Mouse (Mus musculus) myocyte (in vitro differentiated cells): Measurements from ENCODE around the gene Grk3. TPM values are rescaled to one million over a fixed set of nuclear protein-coding genes. Genes with fewer than 3 reads are reported as not detected.

Source experiments
- H3K27me3 ChIP-seq: one replicate; pipeline ENCODE4 v1.6.1; 2011; ENCODE audit not compliant: control insufficient read depth, insufficient read depth, insufficient read length
- H3K36me3 ChIP-seq: one replicate; pipeline ENCODE4 v1.6.1; 2011; ENCODE audit not compliant: control insufficient read depth, insufficient read depth
- H3K4me2 ChIP-seq: one replicate; pipeline ENCODE4 v1.6.1; 2011; ENCODE audit warnings: low read depth, control low read depth
- H3K4me3 ChIP-seq: one replicate; pipeline ENCODE4 v1.5.1; 2011; ENCODE audit warnings: mild to moderate bottlenecking, control low read depth, moderate library complexity
- H3K79me2 ChIP-seq: one replicate; pipeline ENCODE4 v1.6.1; 2011; ENCODE audit not compliant: control insufficient read depth, insufficient read depth
- H3ac ChIP-seq: one replicate; pipeline ENCODE4 v1.6.1; 2011; ENCODE audit not compliant: control insufficient read depth, insufficient read length
- CEBPB ChIP-seq: IDR thresholded peaks from 2 replicates; pipeline ENCODE4 v1.6.1; 2011; ENCODE audit warnings: mild to moderate bottlenecking, moderate library complexity; ENCODE audit not compliant: poor library complexity, insufficient read depth, severe bottlenecking
- E2F4 ChIP-seq: IDR thresholded peaks from one replicate; pipeline ENCODE4 v1.6.1; 2011; ENCODE audit warnings: mild to moderate bottlenecking, control low read depth, moderate library complexity; ENCODE audit not compliant: insufficient read depth
- MAX ChIP-seq: IDR thresholded peaks from one replicate; pipeline ENCODE4 v1.6.1; 2011; ENCODE audit warnings: low read depth, mild to moderate bottlenecking, control low read depth
- MYOD1 ChIP-seq, 3 experiments: IDR thresholded peaks; one replicate each; pipeline ENCODE4 v1.6.1; 2011; ENCODE audit warnings: control low read depth in 2 of 3, low read depth in 2 of 3, mild to moderate bottlenecking in 2 of 3, moderate library complexity in 1 of 3; ENCODE audit not compliant: insufficient read length in 2 of 3, control insufficient read depth in 1 of 3
- MYOG ChIP-seq, 3 experiments: IDR thresholded peaks; one replicate each; pipeline ENCODE4 v1.6.1; 2011; ENCODE audit warnings: control low read depth in 2 of 3, low read depth in 2 of 3, mild to moderate bottlenecking in 2 of 3; ENCODE audit not compliant: insufficient read length in 2 of 3, control insufficient read depth in 1 of 3, insufficient read depth in 1 of 3
- POLR2A ChIP-seq: IDR thresholded peaks from one replicate; pipeline ENCODE4 v1.6.1; 2011; ENCODE audit warnings: low read depth, mild to moderate bottlenecking, control low read depth, moderate library complexity; ENCODE audit not compliant: insufficient read length
- POLR2AphosphoS2 ChIP-seq: IDR thresholded peaks from one replicate; pipeline ENCODE4 v1.6.1; 2011; ENCODE audit warnings: low read depth, control low read depth; ENCODE audit not compliant: insufficient read length
- REST ChIP-seq: IDR thresholded peaks from one replicate; pipeline ENCODE4 v1.6.1; 2011; ENCODE audit warnings: mild to moderate bottlenecking, control low read depth, moderate library complexity; ENCODE audit not compliant: insufficient read depth, insufficient read length
- SRF ChIP-seq: IDR thresholded peaks from one replicate; pipeline ENCODE4 v1.6.1; 2011; ENCODE audit warnings: low read depth; ENCODE audit not compliant: control insufficient read depth, insufficient read length
- TCF12 ChIP-seq: IDR thresholded peaks from one replicate; pipeline ENCODE4 v1.6.1; 2011; ENCODE audit warnings: mild to moderate bottlenecking, control low read depth; ENCODE audit not compliant: poor library complexity, insufficient read depth, severe bottlenecking
- TCF3 ChIP-seq: IDR thresholded peaks from one replicate; pipeline ENCODE4 v1.6.1; 2011; ENCODE audit warnings: low read depth, control low read depth; ENCODE audit not compliant: insufficient read length
- USF1 ChIP-seq: IDR thresholded peaks from one replicate; pipeline ENCODE4 v1.6.1; 2011; ENCODE audit warnings: low read depth, mild to moderate bottlenecking, control low read depth, moderate library complexity
- polyA plus RNA-seq: library from polyadenylated mRNA; unstranded; fragments of >200 nt; fragmentation: generic; extraction: Trizol; gene quantifications from one replicate; pipeline ENCODE4 v1.2.1, GENCODE M21; 2012; ENCODE audit warnings: missing spikeins

Gene Grk3
- polyA plus RNA-seq, 1 experiment = not detected

GRCm38 (mm10) chr5:112928201-112928881 lies 87.2 kb downstream of the Grk3 start:
- Histone ChIP-seq H3K4me2 (no peak overlapping the region), H3K4me3 (no peak overlapping the region), H3K27me3 (no peaks in the 10 kb centered on the region), H3ac (no peak overlapping the region), H3K79me2 (no peaks in the 10 kb centered on the region), H3K36me3 (no peaks in the 10 kb centered on the region)
- TF ChIP-seq E2F4 (no peak), MAX (no peak), TCF12 (no peak), MYOD1 (IDR thresholded peaks at IDR 0.05; ENCODE audit: control insufficient read depth in 1 of 3, insufficient read length in 2 of 3, low read depth in 2 of 3) (no peak), CEBPB (no peak), MYOG (IDR thresholded peaks at IDR 0.05; ENCODE audit: control insufficient read depth in 1 of 3, insufficient read depth in 1 of 3, insufficient read length in 2 of 3, low read depth in 2 of 3) (no peak), TCF3 (no peak), REST (no peak), USF1 (no peak), POLR2AphosphoS2 (no peak), SRF (no peak), POLR2A (no peak)

GRCm38 (mm10) chr5:112925422-112925821 lies 90.2 kb downstream of the Grk3 start:
- Histone ChIP-seq H3K4me2 (no peak overlapping the region), H3ac (no peak overlapping the region), H3K4me3 (no peak overlapping the region), H3K79me2 (no peaks in the 10 kb centered on the region), H3K27me3 (no peaks in the 10 kb centered on the region), H3K36me3 (no peaks in the 10 kb centered on the region)
- TF ChIP-seq E2F4 (no peak), SRF (no peak), CEBPB (no peak), MYOD1 (IDR thresholded peaks at IDR 0.05; ENCODE audit: control insufficient read depth in 1 of 3, insufficient read length in 2 of 3, low read depth in 2 of 3) (no peak), TCF12 (no peak), MAX (no peak)

- H3ac ChIP-seq = no peak overlapping the region
- no peak overlapping the region for H3K4me2 ChIP-seq
- H3K36me3 ChIP-seq = no peaks in the 10 kb centered on the region
- no peaks in the 10 kb centered on the region for H3K79me2 ChIP-seq
- no peaks in the 10 kb centered on the region for H3K27me3 ChIP-seq
- no peak for TF ChIP-seq E2F4
- no peak for TF ChIP-seq MYOD1 (IDR thresholded peaks at IDR 0.05; ENCODE audit: control insufficient read depth in 1 of 3, insufficient read length in 2 of 3, low read depth in 2 of 3)
- TF ChIP-seq POLR2AphosphoS2 = no peak
- TF ChIP-seq POLR2A = no peak
- TF ChIP-seq USF1 = no peak
- TF ChIP-seq REST = no peak
- TF ChIP-seq TCF3 = no peak
- TF ChIP-seq SRF = no peak
- TF ChIP-seq MYOG (IDR thresholded peaks at IDR 0.05; ENCODE audit: control insufficient read depth in 1 of 3, insufficient read depth in 1 of 3, insufficient read length in 2 of 3, low read depth in 2 of 3) = no peak
- TF ChIP-seq MAX = no peak
- TF ChIP-seq CEBPB = no peak
- H3K4me3 ChIP-seq = no peak overlapping the region
These were observed 90.8 kb downstream of the Grk3 start for GRCm38 (mm10) chr5:112924806-112925205.

DNA sequence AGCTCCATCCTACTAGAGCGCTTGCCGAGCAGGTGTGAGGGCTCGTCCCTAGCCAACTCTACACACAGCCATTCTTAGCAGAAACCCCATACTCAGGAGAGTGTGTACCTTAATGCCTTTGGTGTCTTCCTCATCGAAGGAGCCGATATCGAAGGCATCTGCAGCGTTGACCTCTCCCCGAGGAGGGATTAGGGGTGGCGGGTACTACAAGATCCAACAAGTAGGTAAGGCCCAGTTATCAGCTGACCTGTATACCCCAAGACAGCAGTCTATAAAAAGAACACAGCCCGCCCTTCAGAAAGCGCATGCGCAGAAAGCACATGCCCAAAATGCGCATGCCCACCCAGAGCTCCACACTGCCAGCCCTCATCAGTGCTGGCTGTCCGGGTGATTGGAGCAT lies 91.8 kb downstream of the Grk3 start:
- no peaks in the 10 kb centered on the region for H3K27me3 ChIP-seq
- TF ChIP-seq CEBPB = no peak
- TF ChIP-seq MYOD1 (IDR thresholded peaks at IDR 0.05; ENCODE audit: control insufficient read depth in 1 of 3, insufficient read length in 2 of 3, low read depth in 2 of 3) = no peak
- no peak for TF ChIP-seq E2F4
- no peak for TF ChIP-seq MAX
- no peak for TF ChIP-seq POLR2AphosphoS2
- no peak for TF ChIP-seq SRF
- no peak for TF ChIP-seq POLR2A
- no peak for TF ChIP-seq MYOG (IDR thresholded peaks at IDR 0.05; ENCODE audit: control insufficient read depth in 1 of 3, insufficient read depth in 1 of 3, insufficient read length in 2 of 3, low read depth in 2 of 3)
- no peak for TF ChIP-seq TCF12
- TF ChIP-seq TCF3 = no peak
- no peak for TF ChIP-seq REST
- H3K79me2 ChIP-seq = no peaks in the 10 kb centered on the region
- no peak overlapping the region for H3K4me3 ChIP-seq
- no peak overlapping the region for H3K4me2 ChIP-seq
- H3K36me3 ChIP-seq = no peaks in the 10 kb centered on the region
- H3ac ChIP-seq = no peak overlapping the region

DNA sequence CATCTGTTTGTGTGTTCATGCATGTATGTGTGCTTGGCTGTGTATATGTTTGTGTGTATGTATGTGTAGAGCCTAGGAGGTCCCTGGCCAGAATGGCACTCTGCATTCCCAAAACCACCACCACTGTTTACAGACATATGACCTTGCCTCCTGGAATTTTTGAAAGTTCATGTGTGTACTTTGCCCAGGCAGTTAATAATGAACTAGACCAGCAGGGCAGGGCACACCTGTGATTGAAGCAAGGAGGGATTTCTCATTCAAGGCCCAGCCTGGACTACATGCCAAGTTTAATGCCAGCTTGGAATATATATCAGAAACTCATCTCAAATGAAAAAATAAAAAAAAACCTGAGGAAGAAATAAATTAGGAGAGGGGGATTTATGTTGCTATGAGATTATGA lies 93.7 kb downstream of the Grk3 start:
- no peak overlapping the region for H3K4me3 ChIP-seq
- TF ChIP-seq USF1 (no peak), REST (no peak), E2F4 (no peak), POLR2A (no peak), MYOD1 (IDR thresholded peaks at IDR 0.05; ENCODE audit: control insufficient read depth in 1 of 3, insufficient read length in 2 of 3, low read depth in 2 of 3) (no peak), MAX (no peak), POLR2AphosphoS2 (no peak), MYOG (IDR thresholded peaks at IDR 0.05; ENCODE audit: control insufficient read depth in 1 of 3, insufficient read depth in 1 of 3, insufficient read length in 2 of 3, low read depth in 2 of 3) (no peak), TCF12 (no peak), TCF3 (no peak)
- H3K27me3 ChIP-seq = no peaks in the 10 kb centered on the region
- H3K36me3 ChIP-seq = no peaks in the 10 kb centered on the region
- no peak overlapping the region for H3ac ChIP-seq
- no peaks in the 10 kb centered on the region for H3K79me2 ChIP-seq
- H3K4me2 ChIP-seq = no peak overlapping the region
